Mouse (Mus musculus): ENCODE results near the gene Snx10. TPM values are rescaled to one million over a fixed set of nuclear protein-coding genes. Genes with fewer than 3 reads are reported as not detected.

The Snx10 gene
- polyA plus RNA-seq, 1 experiment from 2014 or later, result 15.3 TPM

- peak overlapping the region; percentile 74 for H3K4me3 ChIP-seq
- ATAC-seq (replicated peaks; ENCODE audit: insufficient number of reproducible peaks, insufficient read depth, low FRiP score, low read depth), result peak; percentile 90
- peak overlapping the region; percentile 96 for H3K4me2 ChIP-seq
- H3K36me3 ChIP-seq, result no peaks in the 10 kb centered on the region
- WGBS, result under 1% methylated on average over 51 of the region's 54 CpGs
- peaks cover 9% of the 10 kb centered on the region for H3K27me3 ChIP-seq
- peaks cover 7% of the 10 kb centered on the region; the same call in 1 of the 2 replicates for H3K4me1 ChIP-seq (replicated peaks)
- H3K27ac ChIP-seq, result no peak overlapping the region
- peak overlapping the region; percentile 64 for H3K9ac ChIP-seq
- no peaks in the 10 kb centered on the region for H3K9me3 ChIP-seq (replicated peaks)
These were observed 88.8 kb downstream of the Snx10 start for GRCm38 (mm10) chr6:51612371-51613051.

GRCm38 (mm10) chr6:51613661-51614060 lies 90.0 kb downstream of the Snx10 start:
- Histone ChIP-seq H3K4me2 (no peak overlapping the region), H3K9me3 (replicated peaks) (no peaks in the 10 kb centered on the region), H3K27ac (no peak overlapping the region), H3K9ac (no peak overlapping the region), H3K27me3 (peaks cover 9% of the 10 kb centered on the region), H3K36me3 (no peaks in the 10 kb centered on the region), H3K4me1 (replicated peaks) (peaks cover 7% of the 10 kb centered on the region; the same call in 1 of the 2 replicates), H3K4me3 (no peak overlapping the region)
- ATAC-seq (replicated peaks; ENCODE audit: insufficient number of reproducible peaks, insufficient read depth, low FRiP score, low read depth), result no peak
- WGBS, result 84% methylated on average over 11 of the region's 11 CpGs

DNA sequence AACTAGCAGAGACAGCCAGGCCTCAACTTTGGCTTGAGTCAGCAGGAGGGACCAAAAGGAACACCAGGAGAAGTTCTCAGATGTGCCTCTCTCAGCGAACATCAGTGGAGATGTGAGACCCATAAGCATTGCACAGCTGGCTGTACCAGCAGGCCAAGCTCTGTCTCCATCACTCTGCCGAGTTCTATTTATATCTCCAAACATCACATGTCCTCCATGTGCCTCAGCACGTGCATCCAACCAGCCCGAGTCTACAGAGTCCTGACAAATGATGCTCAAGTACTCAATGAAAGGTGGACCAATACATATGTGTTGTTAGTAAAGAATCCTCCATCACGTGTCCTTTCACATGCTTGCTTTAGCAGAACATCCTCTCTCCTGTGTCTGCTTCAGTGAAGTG lies 103.1 kb downstream of the Snx10 start:
- Histone ChIP-seq H3K9me3 (replicated peaks) (no peaks in the 10 kb centered on the region), H3K27ac (no peak overlapping the region), H3K4me3 (no peak overlapping the region), H3K9ac (no peak overlapping the region), H3K27me3 (no peaks in the 10 kb centered on the region), H3K4me2 (no peak overlapping the region), H3K4me1 (replicated peaks) (no peaks in the 10 kb centered on the region), H3K36me3 (no peaks in the 10 kb centered on the region)
- 70% methylated on average over 5 of the region's 5 CpGs for WGBS
- no peak for ATAC-seq (replicated peaks; ENCODE audit: insufficient number of reproducible peaks, insufficient read depth, low FRiP score, low read depth)

GRCm38 (mm10) chr6:51629671-51630070 lies 106.0 kb downstream of the Snx10 start:
- Histone ChIP-seq H3K36me3 (no peaks in the 10 kb centered on the region), H3K27ac (no peak overlapping the region), H3K4me1 (replicated peaks) (peaks cover 6% of the 10 kb centered on the region), H3K4me2 (no peak overlapping the region), H3K4me3 (no peak overlapping the region), H3K9ac (no peak overlapping the region), H3K9me3 (replicated peaks) (no peaks in the 10 kb centered on the region), H3K27me3 (no peaks in the 10 kb centered on the region)
- 41% methylated on average over 3 of the region's 3 CpGs for WGBS
- no peak for ATAC-seq (replicated peaks; ENCODE audit: insufficient number of reproducible peaks, insufficient read depth, low FRiP score, low read depth)

- Histone ChIP-seq H3K27ac (no peak overlapping the region), H3K36me3 (no peaks in the 10 kb centered on the region), H3K4me2 (no peak overlapping the region), H3K4me1 (replicated peaks) (peaks cover 6% of the 10 kb centered on the region), H3K9me3 (replicated peaks) (no peaks in the 10 kb centered on the region), H3K4me3 (no peak overlapping the region), H3K27me3 (no peaks in the 10 kb centered on the region), H3K9ac (no peak overlapping the region)
- 27% methylated on average over 2 of the region's 2 CpGs for WGBS
- no peak for ATAC-seq (replicated peaks; ENCODE audit: insufficient number of reproducible peaks, insufficient read depth, low FRiP score, low read depth)
These were observed 106.5 kb downstream of the Snx10 start for GRCm38 (mm10) chr6:51630184-51630583.

- H3K9ac ChIP-seq, result no peak overlapping the region
- WGBS, result 39% methylated on average over 4 of the region's 4 CpGs
- ATAC-seq (replicated peaks; ENCODE audit: insufficient number of reproducible peaks, insufficient read depth, low FRiP score, low read depth), result peak; percentile 47; the same call in 1 of the 2 replicates
- H3K9me3 ChIP-seq (replicated peaks), result no peaks in the 10 kb centered on the region
- no peaks in the 10 kb centered on the region for H3K27me3 ChIP-seq
- peaks cover 6% of the 10 kb centered on the region for H3K4me1 ChIP-seq (replicated peaks)
- H3K36me3 ChIP-seq, result no peaks in the 10 kb centered on the region
- peak overlapping the region; percentile 54; the same call in 1 of the 2 replicates for H3K27ac ChIP-seq
- H3K4me2 ChIP-seq, result no peak overlapping the region
- no peak overlapping the region for H3K4me3 ChIP-seq
These were observed 109.4 kb downstream of the Snx10 start for GRCm38 (mm10) chr6:51632928-51633662.

DNA sequence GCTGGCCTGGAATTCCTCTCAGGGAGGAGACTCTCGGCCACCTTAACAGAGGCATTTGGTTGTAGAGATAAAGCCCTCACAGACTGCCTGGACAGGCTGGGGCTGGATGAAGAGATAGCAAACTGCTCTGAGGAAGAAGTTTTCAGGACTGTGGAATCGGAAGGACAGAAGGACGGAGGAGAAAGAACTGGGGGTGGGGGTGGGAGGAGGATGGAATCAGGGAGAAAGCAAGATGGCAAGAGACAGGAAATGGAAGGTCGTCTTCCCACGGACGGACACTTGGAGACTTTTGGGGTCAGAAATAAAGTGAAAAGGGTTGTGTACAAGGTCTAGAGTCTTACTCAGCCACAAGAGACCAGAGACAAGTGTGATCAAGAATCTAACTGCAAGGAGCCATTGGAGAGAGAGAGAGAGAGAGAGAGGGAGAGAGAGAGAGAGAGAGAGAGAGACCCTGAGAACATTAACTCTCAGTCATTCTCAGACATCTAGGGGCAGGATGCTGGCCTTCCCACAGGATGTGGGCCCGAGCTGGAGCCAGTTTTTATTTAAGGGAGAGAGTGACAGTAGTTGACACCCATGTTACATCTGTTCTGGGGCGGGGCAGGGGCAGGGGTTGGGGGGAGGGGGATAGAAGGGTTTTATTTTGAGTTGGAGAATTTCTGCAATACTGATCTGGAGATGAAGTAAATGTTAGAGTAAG lies 110.1 kb downstream of the Snx10 start:
- peak; percentile 58; the same call in 1 of the 2 replicates for ATAC-seq (replicated peaks; ENCODE audit: insufficient number of reproducible peaks, insufficient read depth, low FRiP score, low read depth)
- Histone ChIP-seq H3K36me3 (no peaks in the 10 kb centered on the region), H3K4me2 (0 out of 2 replicates have a peak overlapping the region, but pooled peaks have one; percentile 16), H3K9ac (no peak overlapping the region), H3K4me3 (no peak overlapping the region), H3K27ac (peak overlapping the region; percentile 54; the same call in 1 of the 2 replicates), H3K9me3 (replicated peaks) (no peaks in the 10 kb centered on the region), H3K27me3 (no peaks in the 10 kb centered on the region), H3K4me1 (replicated peaks) (peaks cover 6% of the 10 kb centered on the region)
- WGBS, result 13% methylated on average over 8 of the region's 8 CpGs

DNA sequence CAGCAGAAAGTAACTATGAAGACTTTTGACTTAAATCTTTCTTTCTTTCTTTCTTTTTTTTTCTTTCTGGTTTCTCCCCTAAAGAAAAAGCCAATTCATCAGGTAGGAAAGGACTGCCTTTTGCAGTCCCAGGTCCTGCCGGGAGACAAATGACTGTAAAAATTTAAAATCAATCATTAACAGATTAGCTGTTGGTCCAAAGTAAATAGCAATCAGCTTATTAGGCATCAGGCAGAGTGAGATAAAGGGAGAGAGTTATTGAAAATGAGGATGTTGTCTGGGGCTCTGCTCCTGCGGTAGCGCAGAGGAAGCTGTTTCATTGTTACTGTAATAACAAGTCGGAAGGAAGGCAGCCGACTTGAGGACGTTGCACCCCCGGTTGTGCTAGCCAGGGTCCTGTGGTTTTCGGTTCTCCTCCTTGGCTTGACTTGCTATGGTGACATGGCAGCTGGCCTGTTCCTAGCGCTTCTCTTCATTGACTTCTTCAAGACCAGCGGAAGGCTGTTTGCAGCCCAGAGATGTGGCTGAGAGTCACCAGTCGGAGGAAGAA lies 112.4 kb downstream of the Snx10 start:
- Histone ChIP-seq H3K36me3 (no peaks in the 10 kb centered on the region), H3K27me3 (no peaks in the 10 kb centered on the region), H3K4me3 (no peak overlapping the region), H3K4me2 (no peak overlapping the region), H3K9ac (no peak overlapping the region), H3K9me3 (replicated peaks) (no peaks in the 10 kb centered on the region), H3K27ac (no peak overlapping the region), H3K4me1 (replicated peaks) (peaks cover 6% of the 10 kb centered on the region)
- ATAC-seq (replicated peaks; ENCODE audit: insufficient number of reproducible peaks, insufficient read depth, low FRiP score, low read depth), result no peak
- 57% methylated on average over 11 of the region's 11 CpGs for WGBS

Small RNAs within 50 kb of the gene (microRNA-seq; reads per million reads assigned to microRNA genes)
- gene Gm22914, result not detected

Other genes with a start within 250 kb of the Snx10 start
- 1.9 and 3.3 TPM in 2 replicates for gene Nfe2l3, start 91.2 kb upstream of the Snx10 start, polyA plus RNA-seq (2015; fragmentation: Nextera tagmentation; extraction: Ambion mirVana)
- 1,124 and 1,142 TPM in 2 replicates for gene Hnrnpa2b1, start 54.0 kb upstream of the Snx10 start, polyA plus RNA-seq (2015; fragmentation: Nextera tagmentation; extraction: Ambion mirVana)
- gene Cbx3, start 53.5 kb upstream of the Snx10 start, polyA plus RNA-seq (2015; fragmentation: Nextera tagmentation; extraction: Ambion mirVana), result 266 and 311 TPM in 2 replicates

Measured in heart, embryonic 15.5 days (tissue).